Mouse (Mus musculus) liver, embryonic 14.5 days (tissue): Measurements from ENCODE around the gene Rftn1.

Source experiments
- CTCF ChIP-seq: IDR thresholded peaks from 2 replicates; pipeline ENCODE4 v1.5.1; 2016; ENCODE audit warnings: antibody characterized with exemption, low read depth, control low read depth
- EP300 ChIP-seq: IDR thresholded peaks from 2 replicates; pipeline ENCODE4 v1.6.1; 2016; ENCODE audit warnings: antibody characterized with exemption, low read depth

DNA sequence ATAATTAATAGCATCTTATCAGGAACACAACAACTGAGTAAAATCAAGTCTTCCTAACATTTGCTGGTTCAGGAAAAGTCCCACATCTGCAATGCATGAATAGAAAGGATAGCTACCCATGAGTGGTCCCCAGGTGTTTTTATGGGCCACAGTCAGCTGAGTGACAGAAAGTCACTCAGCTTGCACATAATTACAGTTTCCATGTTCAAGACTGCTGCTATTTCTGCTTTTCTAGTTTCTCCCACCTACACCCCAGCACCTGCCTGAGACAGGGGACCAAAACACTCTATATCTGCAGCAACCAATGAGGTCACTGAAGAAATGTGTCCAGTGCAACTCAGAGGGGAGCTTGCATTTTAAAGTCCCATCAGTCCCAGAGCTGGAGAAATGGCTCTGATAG is 95.9 kb downstream of the Rftn1 start:
- TF ChIP-seq EP300 (no peak), CTCF (no peak)
